Mouse (Mus musculus) kidney, adult 9 months (tissue): ENCODE data around the gene Ptprf.

Experiments
- DNase-seq: peaks from one replicate; pipeline ENCODE4 v3.0.0; 2022

The Ptprf gene

DNA sequence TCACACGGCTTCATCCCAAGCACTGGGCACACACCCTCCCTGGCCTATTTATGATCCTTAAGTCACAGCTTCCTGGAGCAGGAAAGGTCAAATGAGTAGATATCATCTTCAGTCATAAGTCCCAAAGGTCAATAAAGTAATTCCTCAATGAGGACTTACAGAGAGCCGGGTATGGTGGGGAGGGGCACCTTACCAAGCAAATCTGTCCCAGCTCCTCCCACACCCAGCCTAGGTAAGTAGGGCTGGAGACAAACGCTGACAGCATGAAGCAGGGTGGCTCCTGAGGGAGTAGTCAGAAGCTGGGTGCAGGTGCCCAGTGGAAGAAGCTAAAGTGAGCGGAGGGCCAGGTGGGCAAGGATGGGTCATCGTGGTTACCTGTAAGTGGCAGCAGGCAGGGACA lies 36.3 kb downstream of the Ptprf start:
- no peak for DNase-seq

DNA sequence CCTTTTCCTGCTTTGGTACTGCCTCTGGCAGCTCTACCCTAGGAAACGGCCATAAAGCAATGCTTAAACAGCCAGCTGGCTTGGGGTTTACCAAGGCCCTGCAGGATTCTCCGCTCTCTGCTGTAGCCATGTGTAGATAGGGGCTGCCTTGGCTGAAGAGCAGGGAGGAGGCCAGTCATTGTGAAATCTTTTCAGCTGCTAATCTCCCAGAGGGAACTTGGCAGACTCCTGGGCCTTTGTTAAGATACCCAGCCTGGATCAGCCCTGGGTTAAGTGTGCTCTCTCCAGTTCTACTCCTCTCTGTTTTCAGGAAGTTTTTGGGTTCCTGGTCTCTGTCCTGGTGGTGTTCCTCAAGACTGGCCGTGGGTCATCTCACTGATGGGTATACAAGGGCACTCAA lies 43.9 kb downstream of the Ptprf start:
- no peak for DNase-seq

GRCm38 (mm10) chr4:118245847-118246246 lies 45.4 kb downstream of the Ptprf start:
- DNase-seq = no peak

DNA sequence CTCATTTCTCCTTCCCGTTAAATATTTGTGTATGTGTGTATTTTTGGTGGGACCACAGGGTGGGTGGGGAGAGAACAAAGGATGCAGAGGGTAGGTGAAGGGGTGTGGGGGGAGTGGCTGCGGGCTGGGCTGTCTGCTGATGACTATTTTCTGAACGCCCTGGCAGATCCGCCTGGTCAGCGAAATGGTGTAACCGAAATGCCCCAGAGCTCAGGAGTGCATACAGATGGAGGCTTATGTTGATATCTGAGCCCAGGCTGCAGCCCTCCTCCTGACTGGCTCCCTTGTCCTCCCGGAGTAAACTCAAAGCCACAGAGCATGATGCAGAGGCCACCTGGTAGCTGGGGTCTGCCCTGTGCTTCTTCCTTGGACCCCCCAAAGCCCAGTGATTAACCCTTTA lies 47.4 kb downstream of the Ptprf start:
- DNase-seq = no peak

GRCm38 (mm10) chr4:118243298-118243697 lies 47.9 kb downstream of the Ptprf start:
- no peak for DNase-seq

DNA sequence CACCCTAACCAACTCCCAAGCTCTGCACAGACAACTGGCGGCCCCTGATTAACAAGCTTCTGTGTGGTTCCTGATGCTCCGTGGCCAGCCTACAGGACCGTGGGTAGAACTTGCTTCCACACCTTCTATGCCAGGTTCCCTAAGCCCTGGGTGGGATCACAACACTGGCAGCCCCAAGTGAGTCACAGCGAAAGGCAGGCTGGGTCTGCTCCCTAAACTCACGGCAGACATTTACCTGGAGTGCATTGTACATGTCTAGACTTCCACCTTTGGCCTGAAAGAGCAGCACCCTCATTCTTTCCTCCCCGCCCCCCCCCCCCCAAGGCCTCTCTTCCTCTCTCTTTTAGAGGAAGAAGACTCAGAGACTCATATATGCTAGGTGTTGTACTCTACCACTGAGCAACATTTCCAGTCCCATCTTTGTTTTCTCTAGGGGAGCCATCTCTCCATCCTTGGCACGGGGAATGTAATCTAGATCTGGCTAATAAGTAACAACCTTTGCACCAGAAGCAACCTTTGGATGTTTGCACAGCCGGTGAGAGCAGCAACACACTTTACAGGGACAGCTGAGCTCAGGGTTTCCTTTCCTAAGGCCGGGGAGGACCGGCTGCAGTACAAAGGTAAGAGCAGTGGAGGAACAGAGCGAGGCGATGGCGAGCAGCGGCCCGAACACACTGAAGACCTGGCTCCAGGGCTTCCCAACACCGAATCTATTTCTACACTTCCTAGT lies 51.1 kb downstream of the Ptprf start:
- DNase-seq = peak; percentile 93

DNA sequence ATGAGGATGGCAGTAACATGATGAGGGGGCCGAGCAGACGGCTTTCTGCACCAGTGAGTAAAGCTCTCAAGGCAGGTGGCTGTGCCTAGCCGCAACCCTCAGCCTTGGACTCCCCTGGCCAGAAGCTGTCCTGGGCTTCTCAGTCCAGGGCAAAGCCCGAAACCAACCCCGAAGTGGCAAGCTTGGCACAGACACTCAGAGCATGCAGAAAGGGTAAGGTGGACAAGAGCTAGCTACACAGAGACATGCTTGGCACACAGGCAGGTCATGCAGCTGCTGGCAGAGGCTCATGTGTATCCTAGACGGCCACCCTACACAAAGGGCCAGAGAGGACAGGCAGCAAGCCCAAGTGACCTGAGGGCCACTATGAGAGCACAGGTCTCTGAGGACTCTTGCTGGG lies 52.5 kb downstream of the Ptprf start:
- peak; percentile 53 for DNase-seq

DNA sequence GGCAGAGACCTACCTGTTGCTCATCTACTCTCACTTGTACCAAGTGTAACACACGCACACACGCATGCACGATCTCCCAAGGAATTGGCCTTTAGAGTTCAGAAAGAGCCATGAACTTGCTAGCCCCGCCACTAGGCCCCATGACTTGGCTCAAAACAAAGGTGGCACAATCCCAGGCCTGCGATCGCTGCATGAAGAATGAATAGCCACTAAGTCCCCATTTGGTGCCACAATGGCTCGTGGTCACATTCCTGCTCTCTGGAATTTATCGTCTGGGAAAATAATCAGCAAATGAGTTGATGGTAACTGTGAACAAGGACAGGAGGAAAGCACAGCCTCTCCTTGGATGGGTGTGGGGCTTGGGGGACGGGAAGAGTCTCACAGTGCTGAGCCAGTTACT lies 54.3 kb downstream of the Ptprf start:
- peak; percentile 51 for DNase-seq

DNA sequence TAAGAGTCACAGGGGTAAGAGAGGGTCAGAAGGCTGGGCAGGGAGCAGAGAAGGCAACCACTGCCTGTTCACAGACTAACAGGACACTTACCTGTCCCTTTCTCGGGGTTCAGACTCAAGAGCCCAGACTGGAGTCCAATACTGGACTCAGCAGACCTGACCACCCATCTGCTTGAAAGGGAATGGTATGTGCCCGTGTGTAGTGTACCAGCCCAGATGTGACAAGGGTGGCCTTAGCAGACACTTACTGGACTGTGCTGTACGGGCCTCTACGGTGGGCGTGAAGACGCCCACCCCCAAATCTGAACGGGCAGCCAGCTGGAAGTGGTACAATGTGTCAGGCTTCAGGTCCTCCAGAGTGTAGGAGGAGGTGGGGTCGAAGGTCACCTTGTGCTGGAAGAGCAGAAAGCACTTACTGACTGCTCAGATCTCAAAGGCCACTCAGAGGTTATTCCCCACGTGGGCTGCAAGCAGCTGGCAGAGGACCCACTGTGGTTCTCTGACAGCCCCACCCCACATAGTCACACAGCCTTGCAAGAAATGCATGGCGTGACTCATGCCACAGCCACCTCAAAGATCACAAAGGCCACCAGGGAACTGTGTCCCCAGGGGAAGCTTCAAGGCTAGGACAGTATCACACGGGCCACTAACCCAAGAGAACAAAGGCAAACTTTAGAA lies 56.4 kb downstream of the Ptprf start:
- DNase-seq = peak; percentile 89

DNA sequence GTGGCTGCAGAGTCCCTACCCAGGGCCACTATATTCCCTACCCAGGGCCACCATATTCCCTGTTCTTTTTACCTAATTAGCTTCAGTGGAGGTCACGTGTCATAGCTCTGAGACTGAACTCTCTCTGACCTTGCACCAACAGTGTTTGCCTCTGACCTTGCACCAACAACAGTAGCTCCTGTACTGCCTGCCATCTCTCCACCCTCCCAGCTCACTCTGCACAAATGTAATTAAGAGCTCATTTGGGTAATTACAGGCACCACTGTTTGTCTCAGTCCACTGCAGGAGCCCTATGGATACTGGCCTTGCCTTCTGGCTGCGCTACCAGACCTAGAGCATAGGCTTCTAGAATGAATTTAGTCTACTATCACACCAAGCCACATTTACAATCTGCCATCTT lies 57.3 kb downstream of the Ptprf start:
- no peak for DNase-seq

DNA sequence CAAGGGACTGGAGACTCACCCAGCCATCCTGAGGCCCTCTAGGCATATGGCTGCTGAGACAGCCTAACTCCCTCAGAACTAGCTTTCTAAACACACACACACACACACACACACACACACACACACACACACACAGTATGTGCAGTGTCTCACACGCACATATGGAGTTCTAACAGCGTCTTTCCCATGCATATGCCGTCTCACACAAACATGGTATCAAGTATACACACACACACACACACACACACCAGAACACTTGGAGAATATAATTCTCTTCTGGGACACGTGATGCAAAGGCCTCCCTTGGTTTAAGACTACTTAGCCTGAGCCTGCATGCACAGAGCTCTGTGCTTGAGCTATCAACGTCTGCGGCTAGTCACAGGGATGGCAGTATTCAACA lies 59.3 kb downstream of the Ptprf start:
- no peak for DNase-seq

GRCm38 (mm10) chr4:118229035-118229770 lies 62.0 kb downstream of the Ptprf start:
- no peak for DNase-seq

DNA sequence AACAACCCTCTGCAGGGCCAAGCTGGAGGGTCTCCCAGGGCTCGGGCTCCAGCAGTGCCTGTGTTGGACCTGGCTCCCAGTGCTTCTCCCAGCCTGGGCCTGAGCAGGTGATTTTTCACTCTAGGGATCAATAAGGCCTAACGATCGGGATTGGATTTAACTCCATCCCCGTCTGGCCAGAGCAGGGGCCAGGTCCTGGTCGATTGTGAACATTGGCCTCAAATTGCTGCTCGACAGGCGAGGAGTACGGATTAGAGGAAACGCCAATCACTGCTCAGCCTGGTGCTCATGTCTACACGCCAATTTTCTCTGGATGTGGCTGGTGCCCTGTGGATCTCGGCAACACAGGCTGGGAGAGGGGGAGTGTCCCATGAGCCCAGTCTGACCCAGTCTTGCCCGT lies 63.8 kb downstream of the Ptprf start:
- DNase-seq = no peak

GRCm38 (mm10) chr4:118221261-118221660 lies 69.9 kb downstream of the Ptprf start:
- peak; percentile 74 for DNase-seq

DNA sequence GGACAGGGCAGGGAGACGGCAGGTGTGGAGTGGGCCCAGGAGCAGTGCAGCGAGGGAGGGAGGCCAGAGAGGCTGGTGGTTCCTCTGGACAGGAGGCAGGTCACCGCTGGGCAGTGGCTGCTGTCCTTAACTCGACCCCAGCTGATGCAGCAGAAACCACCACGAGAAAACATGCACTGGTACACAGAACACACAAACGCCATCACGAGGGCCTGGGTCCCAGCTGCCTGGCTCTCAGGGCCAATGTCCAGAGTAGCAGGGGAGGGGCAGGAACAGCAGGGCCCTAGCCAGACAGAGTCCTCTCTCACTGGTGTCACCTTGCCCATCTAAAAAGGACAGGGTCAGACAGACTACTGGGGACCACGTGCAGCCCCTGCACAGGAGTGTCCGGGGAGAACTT lies 70.4 kb downstream of the Ptprf start:
- DNase-seq = peak; percentile 61

- no peak for DNase-seq
These were observed 71.7 kb downstream of the Ptprf start for GRCm38 (mm10) chr4:118219487-118219886.

DNA sequence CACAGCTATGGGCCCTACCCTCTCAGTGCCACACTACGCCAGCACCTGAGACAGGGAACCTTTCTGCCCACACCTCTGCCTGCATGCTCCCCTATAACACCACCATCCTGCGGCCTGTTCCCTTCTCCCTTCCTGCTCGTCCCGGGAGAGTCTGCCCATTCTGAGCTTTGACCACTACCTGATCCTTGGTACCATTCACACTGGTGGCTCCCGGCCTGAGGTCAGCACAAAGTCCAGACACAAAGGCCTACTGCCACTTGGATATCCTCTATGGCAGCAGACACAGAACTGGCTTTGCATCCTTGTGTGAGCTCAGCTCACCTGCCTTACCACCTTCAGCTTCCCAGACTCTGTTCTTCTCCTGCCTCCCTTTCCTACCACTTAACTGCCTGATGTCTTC lies 72.7 kb downstream of the Ptprf start:
- DNase-seq = peak; percentile 84

- DNase-seq = peak; percentile 83
These were observed 74.2 kb downstream of the Ptprf start for GRCm38 (mm10) chr4:118216726-118217595.

DNA sequence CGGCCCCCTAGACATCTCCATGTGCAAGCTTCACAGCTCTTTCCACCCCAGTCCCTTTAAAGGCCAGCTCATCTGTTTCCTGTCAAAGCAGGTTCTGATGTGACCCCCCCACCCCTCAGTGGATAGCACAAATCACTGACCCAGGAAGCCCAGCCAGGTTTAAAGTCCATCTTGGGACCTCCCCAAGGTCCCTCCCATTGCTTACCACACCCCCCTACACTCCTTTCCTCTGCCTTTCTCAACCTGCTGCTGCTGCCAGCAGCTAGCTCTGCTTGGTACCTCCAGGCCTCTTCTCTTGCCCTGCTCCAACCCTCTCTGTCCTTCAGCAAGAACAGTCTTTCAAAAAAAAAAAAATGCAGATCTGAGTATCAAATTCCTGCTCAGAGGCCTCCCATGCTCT lies 76.3 kb downstream of the Ptprf start:
- DNase-seq = peak; percentile 75

DNA sequence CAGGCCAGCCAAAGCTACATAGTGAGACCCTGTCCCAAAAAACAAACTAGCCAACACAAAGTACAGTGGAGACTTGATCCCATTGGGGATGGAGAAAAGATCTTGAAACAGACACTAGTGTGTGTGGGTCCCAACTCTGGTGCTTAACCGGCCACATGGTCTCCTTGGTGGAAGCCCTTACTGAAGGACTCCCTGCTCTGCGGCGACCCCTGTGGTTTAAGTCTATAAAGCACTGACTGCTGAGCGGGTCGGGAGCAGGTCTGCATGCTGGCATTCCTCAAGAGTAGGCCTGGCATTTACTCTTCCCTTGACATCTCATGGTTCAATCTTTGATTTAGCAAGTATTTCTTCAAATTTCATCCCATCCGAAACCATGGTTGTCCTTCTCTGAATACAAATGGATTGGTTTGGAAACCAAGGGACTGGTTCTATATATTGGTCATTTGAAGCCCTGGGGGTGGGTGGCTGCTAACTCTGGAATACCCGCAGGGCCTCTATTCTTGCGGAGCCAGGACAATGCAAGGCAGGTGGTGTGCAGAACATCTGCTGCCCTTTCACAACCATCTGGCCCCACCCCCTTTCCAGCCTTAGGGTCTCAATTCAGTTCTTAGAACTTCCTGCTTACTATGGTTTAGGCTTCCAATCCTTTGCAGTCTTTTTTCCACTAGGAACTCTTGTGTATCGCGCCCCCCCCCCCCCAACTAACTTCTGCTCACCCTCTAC lies 84.1 kb downstream of the Ptprf start:
- DNase-seq = no peak

DNA sequence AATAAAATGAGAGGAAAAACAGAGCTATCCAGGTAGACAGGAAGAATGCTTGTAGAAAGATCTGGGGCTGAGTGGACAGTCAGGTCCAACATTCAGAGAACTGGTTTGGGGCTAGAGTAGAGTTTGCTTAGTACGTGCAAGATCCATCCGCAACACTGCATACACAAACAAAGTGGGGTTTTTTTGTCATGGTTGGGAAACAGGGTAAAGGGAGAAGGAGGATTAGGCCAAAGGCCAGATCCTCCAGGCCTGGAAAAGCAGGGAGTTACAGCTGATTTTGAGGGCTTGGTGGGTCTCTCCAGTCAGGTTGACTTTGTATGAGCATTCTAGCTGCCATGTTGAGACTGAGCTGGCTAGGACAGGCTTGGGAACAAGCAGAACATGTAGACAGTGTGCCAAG lies 85.3 kb downstream of the Ptprf start:
- no peak for DNase-seq

DNA sequence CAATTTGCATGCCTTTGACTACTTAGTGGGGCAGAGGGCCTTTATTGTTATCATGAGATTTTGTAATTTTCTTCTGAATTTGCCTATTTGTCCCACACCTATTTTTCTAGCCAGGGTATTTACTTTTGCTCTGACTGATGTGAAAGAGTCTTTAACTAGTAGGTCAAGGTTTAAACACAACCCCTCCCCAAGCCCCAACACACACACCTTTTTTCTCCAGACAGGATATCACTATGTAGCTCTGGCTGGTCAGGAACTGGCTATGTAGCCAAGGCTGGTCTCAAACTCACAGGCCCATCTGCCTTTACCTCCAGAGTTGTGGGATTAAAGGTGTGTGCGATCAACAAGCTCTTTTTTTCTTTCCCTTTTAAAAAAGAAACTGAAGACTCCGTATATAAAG lies 92.1 kb downstream of the Ptprf start:
- DNase-seq = no peak
